Mouse (Mus musculus) gastrocnemius, adult 18-20 months (tissue): ENCODE data around the gene Kcnj5. TPM values are rescaled to one million over a fixed set of nuclear protein-coding genes. Genes with fewer than 3 reads are reported as not detected.

Experiments
- DNase-seq: peaks from one replicate; pipeline ENCODE4 v3.0.0; 2021; ENCODE audit warnings: low spot score
- total RNA-seq, 2 experiments: library from RNA; stranded (reverse); gene quantifications; 2 replicates each; pipeline ENCODE4 v1.2.3; 2021

Kcnj5 gene
- total RNA-seq, 2 experiments from 2014 or later = not detected

DNA sequence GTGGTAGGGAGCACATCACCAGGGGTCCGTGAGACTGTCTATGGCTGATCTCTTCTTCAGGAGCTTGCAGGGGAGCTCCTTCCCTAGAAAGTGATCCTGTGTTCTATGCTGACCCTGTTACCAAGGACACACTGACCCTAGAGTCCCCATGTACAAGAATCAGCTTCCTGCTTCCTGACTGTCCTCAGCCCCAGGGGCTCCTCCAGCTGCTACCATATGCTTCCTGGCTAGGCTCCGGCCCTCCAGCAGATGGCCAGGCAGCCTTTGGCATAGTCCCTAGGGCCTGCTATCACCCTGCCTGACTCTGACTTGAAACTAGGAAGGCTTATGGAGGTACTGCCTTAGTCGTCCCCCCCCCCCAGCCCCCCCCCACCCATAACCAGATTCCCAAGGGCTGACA, 24.0 kb downstream of the Kcnj5 start:
- DNase-seq = no peak

DNA sequence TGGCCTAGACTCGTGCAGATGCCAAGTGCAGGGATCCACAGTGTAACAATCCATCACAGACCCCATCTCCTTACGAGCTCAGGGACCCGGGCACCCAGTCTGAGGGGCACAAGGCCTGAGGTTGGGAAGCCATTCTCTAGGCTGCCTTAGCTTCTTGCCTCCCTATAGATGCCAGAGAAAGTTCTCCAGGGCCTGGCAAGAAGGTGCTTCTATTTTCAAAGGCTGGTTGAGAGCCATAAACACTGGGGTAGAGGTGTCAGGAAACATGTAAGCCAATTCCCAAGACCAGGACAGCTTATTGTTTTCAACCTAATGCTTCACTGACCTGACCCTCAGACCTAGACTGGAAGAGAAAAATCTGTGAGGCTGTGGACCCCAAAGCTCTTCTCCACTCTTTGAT, 28.2 kb downstream of the Kcnj5 start:
- no peak for DNase-seq

DNA sequence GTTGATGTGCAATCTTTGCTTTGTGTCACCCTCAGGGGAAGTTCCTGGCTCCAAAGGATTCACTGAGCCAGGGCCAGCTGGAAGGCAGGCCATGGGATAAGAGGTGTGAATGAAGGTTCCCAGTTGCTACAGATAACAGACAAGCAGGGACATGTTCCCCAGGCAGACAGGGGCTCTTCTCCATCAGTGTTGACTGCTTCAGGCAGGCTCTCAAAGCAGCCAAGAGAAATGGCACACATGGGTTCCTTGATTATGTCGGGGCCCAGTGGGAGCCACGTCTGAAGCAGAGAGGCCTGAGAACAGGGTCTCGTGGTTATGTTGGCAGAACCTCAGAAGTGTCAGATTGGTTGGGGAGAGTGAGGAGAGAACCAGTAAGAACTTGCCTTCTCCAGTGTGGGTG, 30.1 kb downstream of the Kcnj5 start:
- DNase-seq = no peak

DNA sequence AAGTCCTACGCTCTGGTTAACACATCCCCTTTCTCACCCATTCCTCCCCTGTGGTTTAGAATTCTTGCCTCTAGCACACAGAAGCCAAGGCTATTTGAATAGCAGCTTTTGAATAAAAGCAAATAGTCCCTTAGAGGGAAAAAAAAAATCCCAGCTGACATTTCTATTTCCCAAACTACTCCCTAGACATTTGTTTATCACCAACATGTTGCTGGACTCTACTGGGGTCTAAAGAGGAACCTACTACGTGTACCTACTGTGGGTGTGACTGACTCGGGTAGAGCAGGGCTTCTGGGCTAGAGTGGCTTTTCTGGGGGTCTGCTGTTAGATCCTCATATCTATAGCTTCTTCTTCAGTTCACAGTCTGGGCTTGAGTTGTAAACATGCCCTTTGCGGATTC, 31.9 kb downstream of the Kcnj5 start:
- DNase-seq = no peak

DNA sequence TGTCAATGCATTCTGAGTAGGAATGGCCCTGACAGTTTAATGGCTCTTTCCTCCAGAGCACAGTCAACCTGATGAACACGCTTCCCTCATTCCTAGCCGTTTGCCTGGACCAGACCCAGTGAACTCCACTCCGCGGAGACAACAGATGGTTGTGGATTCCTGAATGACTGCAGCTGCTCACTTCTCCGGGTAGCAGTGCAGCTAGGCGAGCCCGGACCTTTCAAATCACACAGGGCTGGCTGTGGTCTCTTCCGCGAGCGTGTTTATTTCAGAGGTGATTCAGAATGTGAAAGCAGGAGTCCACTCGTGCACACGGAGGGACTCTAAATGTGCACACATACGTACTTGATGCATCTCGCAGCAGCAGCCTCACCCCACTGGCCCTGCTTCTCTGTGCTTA, 32.4 kb downstream of the Kcnj5 start:
- DNase-seq = no peak

DNA sequence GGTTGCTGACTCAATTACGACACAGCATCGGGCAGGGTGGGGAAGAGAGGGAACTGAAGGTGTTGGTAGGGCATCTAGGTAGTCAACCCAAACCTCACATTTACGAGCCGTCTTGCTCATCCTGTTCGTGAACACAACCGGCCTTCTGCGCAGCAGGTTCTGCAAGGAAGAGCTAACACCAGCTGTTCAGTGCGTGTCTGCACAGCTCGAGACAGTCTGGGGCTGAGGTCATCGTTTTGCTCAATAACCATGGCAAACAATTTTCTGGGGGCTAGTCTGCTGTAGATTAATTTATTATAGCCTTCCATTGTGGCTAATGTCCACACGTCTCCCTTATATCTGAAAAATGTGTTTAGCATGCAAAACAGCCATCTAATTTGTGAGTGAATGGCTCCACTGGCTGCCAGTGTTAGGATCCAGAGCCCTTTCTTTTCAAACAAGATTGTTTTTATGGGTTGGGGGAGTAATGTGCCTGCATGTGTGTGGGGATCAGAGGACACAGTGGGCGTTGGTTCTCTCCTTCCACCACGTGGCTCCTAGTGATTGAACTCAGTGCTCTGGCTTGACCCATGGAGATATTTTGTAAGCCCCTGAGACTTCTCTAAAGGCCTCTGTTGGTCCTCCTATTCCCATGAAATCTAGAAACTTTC, 41.5 kb downstream of the Kcnj5 start:
- no peak for DNase-seq

DNA sequence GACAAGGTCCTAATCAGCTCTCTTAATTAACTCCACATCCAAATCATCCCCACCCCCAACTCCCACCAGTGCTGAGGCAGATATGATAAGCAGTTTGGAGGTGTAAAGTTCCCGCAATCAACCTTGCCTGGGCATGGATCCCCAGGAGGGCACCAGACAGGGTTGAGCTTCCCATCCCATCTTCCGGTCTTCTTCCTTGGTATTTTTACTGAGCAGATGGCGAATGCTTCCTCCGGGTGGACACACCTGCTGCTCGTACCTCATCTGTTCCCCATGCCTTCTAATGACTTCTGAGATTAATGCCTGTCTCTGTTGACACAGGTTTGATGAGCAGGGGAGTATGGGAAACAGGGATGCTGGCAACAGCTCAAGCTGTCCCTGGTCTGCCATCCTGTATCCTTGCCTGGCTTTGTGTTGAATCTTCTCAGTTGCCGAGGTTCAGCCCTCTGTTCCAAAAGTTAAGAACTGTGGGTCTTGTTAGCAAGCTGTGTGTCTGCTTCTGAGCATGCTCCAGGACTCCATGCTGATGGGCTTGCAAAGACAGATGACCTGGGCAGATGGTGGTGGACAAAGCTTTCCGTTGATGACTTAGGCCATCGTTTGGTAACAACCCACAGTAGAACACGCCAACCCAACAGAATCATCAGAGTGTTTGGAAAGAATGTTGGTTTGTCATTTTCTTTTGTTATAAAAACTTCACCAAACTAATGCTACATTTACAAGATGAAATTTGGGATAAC, 48.9 kb downstream of the Kcnj5 start:
- no peak for DNase-seq

DNA sequence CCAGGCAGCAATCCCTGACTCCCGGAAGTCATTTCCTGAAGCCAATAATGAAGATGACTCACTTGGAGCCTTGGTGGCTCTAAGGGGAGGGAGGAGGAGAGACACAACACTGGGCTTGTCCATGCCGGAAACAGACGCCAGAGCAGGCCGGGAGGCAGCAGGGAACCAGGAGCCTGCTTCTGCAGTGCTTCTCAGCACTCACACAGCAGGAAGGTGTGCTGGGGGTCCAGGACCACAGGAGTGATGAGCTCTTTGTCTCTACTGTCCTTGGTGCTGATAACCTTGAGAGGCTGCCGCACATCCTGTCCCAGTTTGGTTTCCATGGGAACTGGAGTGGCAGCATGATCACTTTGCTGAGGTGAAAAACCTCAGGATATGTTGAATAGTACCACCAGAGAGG, 51.5 kb downstream of the Kcnj5 start:
- peak; percentile 5 for DNase-seq

DNA sequence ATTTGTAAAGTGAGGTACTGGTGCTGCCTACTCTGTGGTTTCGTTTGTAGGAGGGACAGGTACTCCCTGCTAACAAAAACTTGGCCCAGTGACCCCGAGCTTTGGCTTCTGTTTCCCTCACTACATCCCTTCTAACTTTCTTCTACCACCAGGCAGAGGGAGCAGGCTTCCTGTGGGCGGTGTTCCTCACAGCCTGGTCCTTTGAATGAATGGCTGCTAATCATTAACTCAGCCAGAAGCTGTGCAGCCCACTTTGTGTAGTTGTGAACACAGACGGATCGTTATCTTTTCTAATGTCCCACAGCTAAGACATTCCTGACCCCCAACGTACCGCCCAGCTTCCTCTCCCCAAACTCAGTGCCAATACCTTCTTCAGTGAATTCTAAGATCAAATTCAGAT, 52.5 kb downstream of the Kcnj5 start:
- no peak for DNase-seq

DNA sequence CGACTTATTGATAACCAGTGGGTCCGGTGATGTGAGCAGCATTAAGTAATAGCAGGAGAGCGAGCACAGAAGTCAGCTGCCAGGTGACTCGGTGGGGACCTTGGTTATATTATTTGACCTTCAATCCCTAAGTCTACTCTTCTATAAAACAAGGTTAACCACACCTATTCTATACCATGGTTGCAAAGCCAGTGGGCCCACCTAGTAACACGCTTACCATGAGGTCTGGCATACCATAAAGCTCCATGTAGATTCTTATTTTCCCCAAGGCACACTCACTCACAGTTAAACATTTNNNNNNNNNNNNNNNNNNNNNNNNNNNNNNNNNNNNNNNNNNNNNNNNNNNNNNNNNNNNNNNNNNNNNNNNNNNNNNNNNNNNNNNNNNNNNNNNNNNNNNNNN, 60.6 kb downstream of the Kcnj5 start:
- DNase-seq = no peak

DNA sequence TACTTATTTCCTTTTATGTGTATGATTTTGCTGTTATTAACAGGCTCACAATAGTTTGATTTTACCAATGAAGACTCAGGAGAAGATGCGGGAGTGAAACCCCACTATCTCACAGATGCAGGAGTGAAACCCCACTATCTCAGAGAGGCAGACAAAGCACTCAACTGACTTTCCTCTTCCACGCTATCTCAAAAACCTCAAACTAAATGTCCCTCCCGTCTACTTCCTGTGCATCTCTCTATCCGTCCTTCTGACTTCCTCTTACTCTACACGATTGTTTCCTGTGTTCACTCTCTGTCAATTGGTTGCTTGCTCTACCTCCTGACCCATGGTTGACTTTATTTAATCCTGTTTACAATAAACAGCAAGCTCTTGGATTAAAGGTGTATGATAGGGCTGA, 63.7 kb downstream of the Kcnj5 start:
- no peak for DNase-seq

DNA sequence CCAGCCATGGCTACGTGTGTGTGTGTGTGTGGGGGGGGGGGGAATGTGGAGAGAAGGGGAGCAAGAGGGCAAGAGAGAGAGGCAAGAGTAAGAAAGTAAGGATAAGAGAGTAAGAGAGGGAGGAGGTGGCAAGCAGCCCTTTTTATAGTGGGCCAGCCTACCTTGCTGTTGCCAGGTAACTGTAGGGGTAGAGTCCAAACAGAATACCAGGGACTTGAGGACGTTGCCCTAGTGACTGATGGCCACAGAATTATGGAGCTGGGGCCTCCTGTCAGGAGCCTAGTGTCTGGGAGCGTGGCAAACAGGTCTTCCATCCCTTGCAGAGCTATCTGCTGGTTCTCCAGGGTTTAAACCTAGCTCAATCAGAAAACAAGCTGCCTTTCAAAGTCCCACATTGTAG, 64.4 kb downstream of the Kcnj5 start:
- no peak for DNase-seq

DNA sequence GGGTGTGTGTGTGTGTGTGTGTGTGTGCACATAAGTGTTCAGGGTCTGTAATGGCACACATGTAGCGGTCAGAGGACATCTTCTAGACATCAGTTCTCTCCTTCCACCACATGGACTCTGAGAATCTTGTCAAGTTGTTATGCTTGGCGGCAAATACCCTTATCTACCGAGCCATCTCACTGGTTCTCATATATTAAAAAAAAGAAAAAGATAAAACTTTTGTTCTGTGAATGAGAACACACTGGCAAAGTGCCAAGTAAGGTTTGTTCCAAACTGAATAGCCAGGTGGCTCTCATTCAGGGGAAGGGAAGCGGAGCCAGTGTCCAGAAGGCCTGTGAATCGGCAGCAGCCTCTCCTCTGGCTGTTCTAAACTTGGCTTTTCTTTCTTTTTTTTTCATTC, 66.1 kb downstream of the Kcnj5 start:
- no peak for DNase-seq

DNA sequence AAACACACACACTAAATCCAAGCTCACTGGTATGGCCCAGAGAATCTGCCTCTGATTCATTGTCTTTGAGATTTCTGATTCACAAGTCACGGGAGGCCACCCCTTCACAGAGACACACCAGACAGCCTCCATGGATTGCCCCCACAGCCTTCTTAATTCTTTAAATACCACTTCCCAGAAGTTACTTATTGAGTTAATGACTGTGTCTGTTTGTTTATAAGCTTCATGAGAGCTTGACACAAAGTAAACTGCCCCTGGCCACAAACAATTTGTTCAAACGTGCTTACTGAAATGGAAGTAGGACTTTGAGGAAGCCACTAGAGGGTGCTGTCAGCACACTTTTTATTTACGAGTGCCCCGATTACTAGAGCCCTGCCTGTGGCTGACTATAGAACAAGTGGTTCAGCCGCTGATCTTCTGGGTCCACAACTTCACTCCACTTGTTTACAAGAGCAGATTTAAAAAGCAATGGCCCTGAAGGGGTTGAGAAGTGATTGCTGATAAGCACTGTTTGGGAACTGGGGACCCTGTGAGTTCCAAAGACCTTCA, 72.2 kb downstream of the Kcnj5 start:
- DNase-seq = peak; percentile 71

Other genes starting within 250 kb of the Kcnj5 start
- 1 to 10 TPM; 6.0 to 6.5 TPM for gene Arhgap32, start 228.2 kb downstream of the Kcnj5 start, total RNA-seq
- gene Kcnj1, start 28.1 kb upstream of the Kcnj5 start, total RNA-seq = not detected
- gene Fli1, start 198.5 kb upstream of the Kcnj5 start, total RNA-seq = 1 to 10 TPM; 5.3 to 7.2 TPM